Mouse (Mus musculus) heart, embryonic 10.5 days (tissue): ENCODE data around the gene Wwc1. TPM values are rescaled to one million over a fixed set of nuclear protein-coding genes. Genes with fewer than 3 reads are reported as not detected.
"Not testable (repeated sequence)": the region's sequence is repeated elsewhere in the genome, so short reads cannot be mapped to it uniquely, and the experiment has no call there.

Experiments
- DNase-seq: peaks from one replicate; pipeline ENCODE4 v3.0.0-alpha.2; 2017; ENCODE audit warnings: low spot score
- H3K27ac ChIP-seq: fragments of 300-500 bp; sonication (generic); 2 replicates; pipeline ENCODE4 v1.5.1; 2016; ENCODE audit warnings: mild to moderate bottlenecking
- H3K27me3 ChIP-seq: fragments of 300-500 bp; sonication (generic); 2 replicates; pipeline ENCODE4 v1.6.1; 2016; ENCODE audit warnings: mild to moderate bottlenecking; ENCODE audit not compliant: poor library complexity, insufficient read depth, severe bottlenecking
- H3K36me3 ChIP-seq: fragments of 300-500 bp; sonication (generic); 2 replicates; pipeline ENCODE4 v1.6.1; 2016; ENCODE audit warnings: mild to moderate bottlenecking, moderate library complexity
- H3K4me1 ChIP-seq: fragments of 300-500 bp; sonication (generic); 2 replicates; pipeline ENCODE4 v1.6.1; 2016; ENCODE audit warnings: mild to moderate bottlenecking
- H3K4me3 ChIP-seq: fragments of 300-500 bp; sonication (generic); 2 replicates; pipeline ENCODE4 v1.5.1; 2016; ENCODE audit warnings: mild to moderate bottlenecking, moderate library complexity
- H3K9me3 ChIP-seq: fragments of 300-500 bp; sonication (generic); 2 replicates; pipeline ENCODE4 v1.6.1; 2016; ENCODE audit warnings: mild to moderate bottlenecking, moderate library complexity
- WGBS: fragments of 180-500 bp; shearing (Covaris S2); methylation state at CpG from one replicate; pipeline ENCODE4 v1.1.7; 2016; 5-methylcytosine and 5-hydroxymethylcytosine counted together
- polyA plus RNA-seq: library from polyadenylated mRNA; unstranded; fragments of >200 nt; fragmentation: Nextera tagmentation; extraction: Ambion mirVana; gene quantifications from 2 replicates; pipeline ENCODE4 v1.2.1, GENCODE M21; 2016

Gene Wwc1
- polyA plus RNA-seq, 1 experiment from 2014 or later: 3.9 TPM

- H3K36me3 ChIP-seq: peaks cover 15% of the 10 kb centered on the region; the same call in 1 of the 2 replicates
- no peaks in the 10 kb centered on the region for H3K27me3 ChIP-seq
- H3K9me3 ChIP-seq: no peaks in the 10 kb centered on the region
- DNase-seq: no peak
- H3K4me1 ChIP-seq: peaks cover 11% of the 10 kb centered on the region
- no peak overlapping the region for H3K4me3 ChIP-seq
- 92% methylated on average over 4 of the region's 4 CpGs for WGBS
- no peak overlapping the region for H3K27ac ChIP-seq
Measured at GRCm38 (mm10) chr11:35853651-35854050, 126.7 kb downstream of the Wwc1 start.

DNA sequence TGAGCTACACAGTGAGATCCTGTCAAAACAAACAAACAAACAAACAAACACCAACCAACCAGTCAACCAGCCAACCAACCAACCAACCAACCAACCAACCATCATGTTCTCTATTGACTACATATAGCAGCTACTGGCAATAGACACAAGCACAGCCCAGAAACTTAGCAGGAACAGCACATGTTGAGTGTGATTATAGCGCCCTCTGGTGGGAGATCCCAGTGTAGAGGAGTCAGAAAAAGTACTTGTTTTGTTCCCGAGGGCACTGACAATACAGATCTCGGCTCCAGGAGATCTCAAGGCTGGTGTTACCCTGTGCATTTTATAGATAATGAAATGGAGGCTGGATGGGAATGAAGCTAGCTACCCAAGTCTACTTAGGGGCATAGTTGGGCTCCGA lies 127.6 kb downstream of the Wwc1 start:
- DNase-seq: no peak

GRCm38 (mm10) chr11:35844299-35844698 lies 136.0 kb downstream of the Wwc1 start:
- H3K9me3 ChIP-seq: no peaks in the 10 kb centered on the region
- WGBS: 85% methylated on average over 9 of the region's 9 CpGs
- H3K4me3 ChIP-seq: no peak overlapping the region
- H3K4me1 ChIP-seq: 0 out of 2 replicates have a peak, but pooled peaks cover 4% of the 10 kb centered on the region
- H3K27ac ChIP-seq: no peak overlapping the region
- no peak for DNase-seq
- peaks cover 18% of the 10 kb centered on the region; the same call in 1 of the 2 replicates for H3K36me3 ChIP-seq
- H3K27me3 ChIP-seq: no peaks in the 10 kb centered on the region

More for the DNA sequence above, 127.6 kb downstream of the Wwc1 start:
- Histone ChIP-seq H3K36me3 (peaks cover 15% of the 10 kb centered on the region; the same call in 1 of the 2 replicates), H3K4me1 (peaks cover 11% of the 10 kb centered on the region), H3K9me3 (no peaks in the 10 kb centered on the region), H3K4me3 (no peak overlapping the region), H3K27ac (no peak overlapping the region), H3K27me3 (no peaks in the 10 kb centered on the region)
- 55% methylated on average over 4 of the region's 4 CpGs for WGBS

- not testable (repeated sequence) for H3K27me3 ChIP-seq, H3K4me3 ChIP-seq, H3K27ac ChIP-seq, H3K9me3 ChIP-seq, DNase-seq
- Histone ChIP-seq H3K4me1 (peaks cover 12% of the 10 kb centered on the region; the same call in 1 of the 2 replicates), H3K36me3 (peaks cover 18% of the 10 kb centered on the region; the same call in 1 of the 2 replicates)
- 76% methylated on average over 4 of the region's 4 CpGs for WGBS
Measured at GRCm38 (mm10) chr11:35842560-35842959, 137.8 kb downstream of the Wwc1 start.

- Histone ChIP-seq H3K9me3 (no peaks in the 10 kb centered on the region), H3K27ac (no peak overlapping the region), H3K4me1 (peaks cover 12% of the 10 kb centered on the region; the same call in 1 of the 2 replicates), H3K4me3 (no peak overlapping the region), H3K27me3 (no peaks in the 10 kb centered on the region), H3K36me3 (peaks cover 18% of the 10 kb centered on the region; the same call in 1 of the 2 replicates)
- WGBS: 82% methylated on average over 21 of the region's 21 CpGs
- DNase-seq: no peak
Measured at GRCm38 (mm10) chr11:35841738-35842325, 138.5 kb downstream of the Wwc1 start.

- not testable (repeated sequence) for H3K9me3 ChIP-seq, H3K27me3 ChIP-seq, H3K27ac ChIP-seq, DNase-seq, H3K4me3 ChIP-seq
- H3K4me1 ChIP-seq: peaks cover 12% of the 10 kb centered on the region; the same call in 1 of the 2 replicates
- H3K36me3 ChIP-seq: peaks cover 18% of the 10 kb centered on the region; the same call in 1 of the 2 replicates
- 89% methylated on average over 4 of the region's 4 CpGs for WGBS
Measured at GRCm38 (mm10) chr11:35840806-35841205, 139.5 kb downstream of the Wwc1 start.

DNA sequence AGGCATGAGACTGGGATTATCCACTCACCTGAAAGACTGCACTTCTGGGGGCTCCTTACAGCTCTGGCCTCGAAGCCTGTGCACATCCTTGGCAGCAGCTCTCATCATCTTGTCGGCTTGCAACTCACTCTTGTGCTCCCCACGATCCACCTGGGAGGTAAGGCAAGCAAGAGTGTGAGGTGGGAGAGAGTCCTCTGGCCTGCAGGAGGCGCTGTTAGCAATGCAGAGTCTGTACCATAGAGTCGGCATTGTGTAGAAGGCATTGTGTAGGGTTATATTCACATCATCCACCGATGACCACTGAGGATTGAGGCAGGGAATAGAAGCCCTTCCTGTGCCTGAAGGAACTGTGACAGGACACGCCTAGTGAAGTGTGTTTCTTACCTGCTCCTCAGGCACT lies 140.0 kb downstream of the Wwc1 start:
- DNase-seq: no peak
- no peaks in the 10 kb centered on the region for H3K27me3 ChIP-seq
- no peaks in the 10 kb centered on the region for H3K9me3 ChIP-seq
- H3K27ac ChIP-seq: no peak overlapping the region
- WGBS: 76% methylated on average over 7 of the region's 7 CpGs
- H3K4me1 ChIP-seq: peaks cover 12% of the 10 kb centered on the region; the same call in 1 of the 2 replicates
- peaks cover 18% of the 10 kb centered on the region; the same call in 1 of the 2 replicates for H3K36me3 ChIP-seq
- no peak overlapping the region for H3K4me3 ChIP-seq

- 31% methylated on average over 28 of the region's 28 CpGs for WGBS
- Histone ChIP-seq H3K4me3 (peak overlapping the region; percentile 57), H3K4me1 (peaks cover 9% of the 10 kb centered on the region), H3K27me3 (no peaks in the 10 kb centered on the region), H3K36me3 (peaks cover 18% of the 10 kb centered on the region; the same call in 1 of the 2 replicates), H3K9me3 (no peaks in the 10 kb centered on the region), H3K27ac (peak overlapping the region; percentile 87)
- peak; percentile 99 for DNase-seq
Measured at GRCm38 (mm10) chr11:35838345-35839338, 141.7 kb downstream of the Wwc1 start.

- Histone ChIP-seq H3K36me3 (peaks cover 14% of the 10 kb centered on the region), H3K4me3 (peak overlapping the region; percentile 57), H3K9me3 (no peaks in the 10 kb centered on the region), H3K4me1 (peaks cover 20% of the 10 kb centered on the region), H3K27ac (peak overlapping the region; percentile 87), H3K27me3 (no peaks in the 10 kb centered on the region)
- WGBS: 72% methylated on average over 5 of the region's 5 CpGs
- DNase-seq: no peak
Measured at GRCm38 (mm10) chr11:35837156-35838126, 142.9 kb downstream of the Wwc1 start.

DNA sequence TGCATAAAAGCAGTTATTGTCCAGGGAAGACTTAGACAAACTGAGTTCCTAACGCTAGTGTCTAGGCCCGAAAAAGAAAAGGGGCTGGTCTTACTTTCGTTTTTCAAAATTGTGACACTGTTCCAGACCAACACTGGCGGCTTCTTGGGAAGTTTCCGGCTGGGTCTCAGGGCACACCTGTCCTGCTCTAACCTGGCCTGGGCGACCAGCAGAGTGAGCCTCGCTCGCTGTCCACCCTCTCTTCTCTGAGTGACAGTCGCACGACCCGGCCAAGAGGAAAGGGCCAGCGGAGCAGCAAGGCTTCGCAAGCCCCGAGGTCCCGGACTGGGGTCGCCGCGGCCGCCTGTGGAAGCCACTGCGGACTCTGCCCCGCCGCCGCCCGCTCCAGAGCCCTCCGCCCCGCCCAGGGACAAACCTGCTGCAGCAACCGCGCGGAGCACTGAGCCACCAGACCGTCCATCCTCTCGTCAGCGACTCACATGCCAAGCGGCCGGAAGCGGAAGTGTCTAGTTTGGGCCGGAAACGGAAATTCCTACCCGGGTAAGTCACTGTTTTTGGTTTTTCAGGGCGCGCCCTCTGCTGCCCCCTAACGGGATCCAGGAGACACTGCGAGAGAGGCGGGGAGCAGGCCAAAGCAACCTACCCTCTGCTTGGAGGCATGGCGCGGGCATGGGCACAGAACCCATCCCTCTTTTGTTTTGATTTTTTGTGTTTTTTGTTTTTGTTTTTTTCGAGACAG lies 146.1 kb downstream of the Wwc1 start, which contains the start of gene Rars:
Rars (minus strand) TSS at position 485 of the 739 bp plus-strand sequence.
- H3K9me3 ChIP-seq: no peaks in the 10 kb centered on the region
- peak within 1 kb of the TSS; percentile 86 for H3K27ac ChIP-seq
- DNase-seq: peak; percentile 96
- 2% methylated on average over 46 of the region's 46 CpGs for WGBS
- H3K36me3 ChIP-seq: peaks cover 31% of the 10 kb centered on the region
- peaks cover 26% of the 10 kb centered on the region for H3K4me1 ChIP-seq
- H3K4me3 ChIP-seq: peak within 1 kb of the TSS; percentile 80
- no peaks in the 10 kb centered on the region for H3K27me3 ChIP-seq

- Histone ChIP-seq H3K27ac (no peak overlapping the region), H3K9me3 (no peaks in the 10 kb centered on the region), H3K4me1 (peaks cover 25% of the 10 kb centered on the region), H3K36me3 (peaks cover 40% of the 10 kb centered on the region), H3K4me3 (peak overlapping the region; percentile 80), H3K27me3 (no peaks in the 10 kb centered on the region)
- no peak for DNase-seq
- 77% methylated on average over 6 of the region's 6 CpGs for WGBS
Measured at GRCm38 (mm10) chr11:35833270-35833669, 147.1 kb downstream of the Wwc1 start.
